Mouse (Mus musculus) Muller cell, postnatal 12 days (primary cell): Measurements from ENCODE around the gene Perp.
A peak's percentile ranks its signal among the peaks of the same experiment; 100 is the strongest.

Experiments used
- DNase-seq: peaks from one replicate; pipeline ENCODE4 v3.0.0-alpha.2; 2015; ENCODE audit errors: inconsistent ontology term

The Perp gene

GRCm38 (mm10) chr10:18863332-18863731 is 18.5 kb downstream of the Perp start:
- peak; percentile 75 for DNase-seq

DNA sequence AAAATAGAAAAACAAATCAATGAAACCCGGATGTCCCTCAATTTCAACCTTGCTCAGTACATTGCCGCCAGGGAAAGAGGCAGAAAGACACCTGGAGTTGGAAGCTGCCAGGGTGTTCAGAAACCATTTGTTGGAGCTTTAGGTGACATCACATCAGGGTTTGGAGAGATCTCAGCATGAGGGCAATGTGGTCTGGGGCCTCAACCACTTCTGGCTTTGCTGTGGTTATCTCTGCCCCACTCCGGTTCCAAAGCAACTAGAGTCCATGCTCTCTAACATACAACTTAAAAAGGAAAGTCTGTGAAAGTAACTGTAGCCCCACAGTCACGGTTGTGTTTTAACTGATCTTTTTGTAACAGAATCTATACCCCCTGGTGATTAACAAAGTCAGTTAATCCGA is 19.9 kb downstream of the Perp start:
- DNase-seq: no peak

GRCm38 (mm10) chr10:18870990-18871389 is 26.2 kb downstream of the Perp start:
- DNase-seq: no peak

- peak; percentile 62 for DNase-seq
Observed at GRCm38 (mm10) chr10:18876211-18876610, 31.4 kb downstream of the Perp start.

DNA sequence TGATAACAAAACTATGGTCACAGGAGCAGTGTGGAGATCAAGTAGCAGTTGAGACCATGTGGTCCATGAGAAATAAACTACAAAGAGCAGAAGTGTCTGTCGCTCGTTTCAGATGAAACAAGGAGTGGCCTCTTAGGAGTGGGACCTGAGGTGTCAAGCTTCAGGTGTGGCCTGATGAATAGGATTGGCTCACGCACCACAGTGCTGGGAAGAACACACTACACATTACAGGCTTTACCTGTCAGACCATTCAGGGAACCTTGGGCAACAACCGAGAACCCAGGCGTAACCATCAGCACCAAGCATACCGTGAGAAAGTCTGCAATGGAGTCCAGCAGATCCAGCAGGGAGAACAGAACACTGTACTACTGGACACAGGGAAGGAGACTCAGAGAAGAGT is 33.3 kb downstream of the Perp start:
- DNase-seq: no peak

DNA sequence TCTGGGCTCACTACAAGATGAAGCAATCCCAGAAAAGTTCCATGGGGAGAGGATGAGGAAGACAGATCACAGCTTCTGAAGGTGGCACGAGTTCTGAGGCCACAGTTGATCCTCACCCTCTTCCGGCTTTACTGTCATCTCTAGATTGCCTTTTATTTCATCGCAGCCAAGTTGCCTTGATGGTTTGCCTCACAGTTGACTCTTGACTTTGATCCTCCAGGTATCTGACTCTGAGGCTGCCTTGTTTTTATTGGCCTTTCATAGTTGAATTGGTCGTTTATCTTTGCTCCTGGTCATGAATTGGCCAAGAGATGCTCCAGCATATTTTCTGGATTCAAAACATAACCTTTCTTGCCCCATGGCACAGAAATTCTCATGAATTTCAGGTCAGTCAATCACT is 34.3 kb downstream of the Perp start:
- no peak for DNase-seq

DNA sequence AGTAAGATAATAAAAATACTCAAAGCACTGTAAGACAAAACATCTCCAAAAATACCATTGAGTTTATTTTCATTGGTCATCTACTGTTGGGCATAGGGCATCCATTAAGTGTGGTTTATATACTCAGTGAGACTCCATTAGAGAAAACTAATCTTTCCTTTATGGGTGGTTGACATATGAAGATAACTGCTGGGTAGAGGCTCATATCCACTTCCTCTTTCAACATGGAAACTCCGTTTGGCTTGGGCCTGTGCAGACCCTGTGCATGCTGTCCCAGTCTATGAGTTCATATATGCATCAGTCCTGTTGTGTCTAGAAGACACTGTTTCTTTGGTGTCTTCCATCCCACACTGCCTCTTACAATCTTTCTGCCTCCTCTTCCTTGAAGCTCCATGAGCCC is 34.9 kb downstream of the Perp start:
- no peak for DNase-seq

- DNase-seq: no peak
Observed at GRCm38 (mm10) chr10:18882190-18882589, 37.4 kb downstream of the Perp start.

GRCm38 (mm10) chr10:18886918-18887625 is 42.3 kb downstream of the Perp start:
- DNase-seq: peak; percentile 43

DNA sequence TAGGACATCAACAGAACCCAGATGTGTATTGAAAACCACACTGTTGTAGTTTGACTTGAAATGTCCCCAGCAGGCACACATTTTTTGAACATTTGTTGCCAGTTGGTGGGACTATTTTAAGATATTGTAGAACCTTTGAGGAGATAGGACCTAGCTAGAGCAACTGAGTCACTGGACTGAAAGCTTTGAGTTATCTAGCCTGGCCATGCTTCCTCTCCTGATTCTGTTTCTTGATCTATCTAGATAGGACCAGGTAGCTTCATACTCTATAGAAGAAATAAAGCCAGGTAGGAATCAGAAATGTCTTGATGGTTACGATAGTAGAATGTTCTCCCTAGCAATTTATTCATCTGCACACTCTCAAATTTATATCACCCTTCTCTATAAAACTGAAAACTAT is 43.9 kb downstream of the Perp start:
- DNase-seq: no peak

DNA sequence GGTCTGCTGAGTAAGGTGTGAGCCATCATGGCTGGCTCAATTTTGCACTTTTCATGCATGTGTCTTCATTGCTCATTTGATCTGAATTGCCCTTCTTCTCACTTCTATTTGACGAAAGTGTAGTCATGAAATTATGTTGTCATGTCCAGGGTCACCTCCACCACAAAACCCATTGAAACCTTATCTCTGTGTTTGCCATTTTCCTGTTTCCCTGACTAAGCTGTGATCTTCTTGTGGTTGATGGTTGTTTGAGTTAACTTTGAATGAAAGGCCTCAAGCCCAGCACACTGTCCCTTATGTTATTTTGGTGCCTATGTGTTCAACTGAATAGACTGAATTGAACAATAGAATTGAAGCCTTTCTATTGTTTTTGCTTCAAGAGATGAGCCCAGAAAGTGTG is 44.4 kb downstream of the Perp start:
- no peak for DNase-seq

GRCm38 (mm10) chr10:18891110-18891509 is 46.3 kb downstream of the Perp start:
- no peak for DNase-seq

DNA sequence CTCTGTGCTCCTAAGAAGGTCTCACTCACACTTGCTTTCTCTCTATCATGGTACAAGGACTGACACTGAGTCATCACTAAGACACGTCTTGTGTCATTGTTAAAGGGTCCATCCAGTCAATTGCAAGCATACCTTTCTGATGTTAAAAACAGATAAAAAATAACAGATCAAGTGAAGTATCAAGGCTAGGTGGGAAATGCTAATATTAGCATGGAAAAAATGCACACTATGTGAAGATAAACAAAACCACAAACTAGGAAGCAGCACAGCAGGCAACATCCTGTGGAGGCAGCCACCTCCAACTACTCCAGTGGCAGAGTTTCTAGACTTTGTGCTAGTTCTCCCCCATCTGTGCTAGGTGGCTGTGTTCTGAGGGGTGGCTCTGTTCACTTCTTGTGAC is 47.3 kb downstream of the Perp start:
- DNase-seq: no peak

DNA sequence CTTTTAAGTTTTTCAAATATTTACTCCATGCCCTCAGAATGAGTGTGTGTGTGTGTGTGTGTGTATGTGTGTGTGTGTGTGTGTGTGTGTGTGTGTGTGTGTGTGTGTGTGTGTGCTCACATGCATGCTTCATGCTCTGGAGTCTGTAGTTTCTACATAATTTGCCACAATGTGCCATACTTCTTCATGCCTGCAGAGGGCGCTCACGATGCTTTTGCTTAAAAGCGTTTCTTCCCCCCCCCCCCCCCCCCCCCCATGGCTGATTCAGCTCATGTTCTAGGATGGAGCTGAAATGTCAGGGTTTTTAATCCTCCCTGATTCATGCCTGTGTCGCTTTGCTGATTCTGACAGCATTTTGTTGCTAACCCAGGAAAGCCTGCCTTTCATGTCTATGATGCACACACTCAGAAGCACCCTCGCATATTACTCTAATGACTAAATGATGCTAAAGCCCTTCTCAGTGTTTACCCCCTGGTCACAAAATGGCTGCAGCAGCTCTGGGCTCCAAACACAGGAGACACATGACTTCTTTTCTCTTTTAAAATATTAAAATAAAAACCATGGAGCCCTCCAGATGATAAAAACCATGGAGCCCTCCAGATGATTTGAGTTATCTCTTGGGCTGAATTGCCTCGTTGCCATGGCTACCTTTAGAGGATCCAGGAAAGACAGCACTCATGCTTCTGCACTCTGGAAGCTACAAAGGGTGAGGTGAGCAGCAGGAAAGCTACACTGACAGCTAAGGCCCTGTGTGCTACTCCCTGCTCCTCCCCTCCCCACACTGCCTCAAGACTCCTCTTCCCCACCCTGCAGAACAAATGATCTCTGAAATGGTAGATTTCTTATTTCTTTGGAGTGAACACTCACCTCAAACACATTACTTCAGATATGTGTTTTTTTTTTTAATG is 49.7 kb downstream of the Perp start:
- no peak for DNase-seq

DNA sequence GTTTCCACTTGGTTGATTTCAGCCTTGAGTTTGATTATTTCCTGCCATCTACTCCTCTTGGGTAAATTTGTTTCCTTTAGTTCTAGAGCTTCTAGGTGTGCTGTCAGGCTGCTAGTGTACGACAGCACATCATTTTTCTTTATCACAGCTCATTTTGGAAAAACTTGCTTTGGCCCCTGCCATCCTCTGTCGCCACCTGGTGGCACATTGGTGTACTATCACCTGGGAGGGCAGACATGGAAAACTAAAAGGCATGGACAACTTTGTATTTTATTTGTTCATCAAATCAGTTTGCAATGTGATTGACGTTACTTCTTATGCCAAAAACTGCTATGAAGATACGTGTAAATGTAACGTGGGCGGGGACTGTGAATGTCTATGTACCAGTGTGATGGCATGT is 59.3 kb downstream of the Perp start:
- DNase-seq: peak; percentile 16
